Mouse (Mus musculus) bone marrow, adult 2 months (tissue): ENCODE measurements around the gene Slc17a9.

Experiments used
- CTCF ChIP-seq: fragments of 200-500 bp; IDR thresholded peaks from 2 replicates; pipeline ENCODE4 v1.5.1; 2011; ENCODE audit warnings: low read length, control low read depth; ENCODE audit not compliant: control insufficient read depth, insufficient read depth
- POLR2A ChIP-seq: fragments of 200-500 bp; IDR thresholded peaks from 2 replicates; pipeline ENCODE4 v1.6.1; 2011; ENCODE audit warnings: low read depth, mild to moderate bottlenecking, control low read depth, low read length, borderline replicate concordance; ENCODE audit not compliant: control insufficient read depth

DNA sequence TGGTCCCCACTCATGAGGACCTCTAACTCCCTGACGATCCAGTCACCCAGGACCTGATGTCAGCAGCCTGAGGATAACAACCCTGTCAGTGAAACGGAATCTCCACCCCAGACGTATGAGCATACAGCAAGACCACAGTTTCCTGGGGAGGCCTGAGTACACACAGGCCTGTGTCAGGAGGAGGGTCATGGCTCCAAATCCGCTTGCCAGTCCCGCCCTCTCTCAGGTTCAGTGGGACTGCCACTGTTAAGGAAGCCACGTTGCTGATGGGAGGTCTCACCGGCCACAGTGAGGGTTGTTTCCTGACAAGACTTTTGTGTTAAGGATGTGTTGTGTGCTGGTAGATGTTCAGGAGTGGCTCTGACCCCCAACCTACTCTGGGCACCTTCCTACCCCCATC, 16.4 kb downstream of the Slc17a9 start:
- TF ChIP-seq CTCF (no peak), POLR2A (no peak)
